Mouse (Mus musculus): ENCODE data around the gene Lgals4. TPM values are rescaled to one million over a fixed set of nuclear protein-coding genes. Genes with fewer than 3 reads are reported as not detected.

Gene Lgals4
- polyA plus RNA-seq (2014; fragmentation: Illumina TruSeq; extraction: RNeasy Lipid Tissue Mini Kit (QIAGEN cat#74804); ENCODE audit: low read depth, low replicate concordance): 2.7 TPM

DNA sequence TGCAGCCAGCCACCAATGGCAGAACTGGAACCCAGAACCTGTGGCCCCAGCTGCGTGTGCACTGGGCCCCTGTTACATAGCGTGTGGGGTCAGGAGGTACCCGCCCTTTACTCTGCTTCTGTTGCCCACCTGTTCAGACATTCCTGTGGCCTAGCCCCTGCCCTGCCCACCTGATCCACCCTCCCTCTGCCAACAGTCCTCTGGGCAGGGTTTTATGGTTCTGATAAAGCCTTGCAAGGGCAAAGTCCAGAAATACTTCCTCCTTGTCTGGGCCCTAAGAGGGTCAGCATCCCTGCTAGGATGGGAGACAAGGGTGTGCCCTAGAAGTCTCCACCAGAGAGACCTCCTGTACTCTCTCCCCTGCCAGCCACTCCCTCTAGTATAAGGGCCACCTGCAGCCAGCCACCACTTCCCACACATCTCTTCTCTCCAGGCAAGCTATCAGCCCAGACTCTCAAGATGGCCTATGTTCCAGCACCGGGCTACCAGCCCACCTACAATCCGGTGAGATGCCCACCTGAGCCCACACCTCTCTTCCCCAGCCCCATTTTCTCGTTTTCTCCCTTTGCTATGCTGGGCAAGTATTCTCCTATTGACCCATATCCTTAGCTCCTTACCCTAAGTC is at the start of gene Lgals4:
Lgals4 (plus strand) TSS at position 132 of the 625 bp plus-strand sequence.

DNA sequence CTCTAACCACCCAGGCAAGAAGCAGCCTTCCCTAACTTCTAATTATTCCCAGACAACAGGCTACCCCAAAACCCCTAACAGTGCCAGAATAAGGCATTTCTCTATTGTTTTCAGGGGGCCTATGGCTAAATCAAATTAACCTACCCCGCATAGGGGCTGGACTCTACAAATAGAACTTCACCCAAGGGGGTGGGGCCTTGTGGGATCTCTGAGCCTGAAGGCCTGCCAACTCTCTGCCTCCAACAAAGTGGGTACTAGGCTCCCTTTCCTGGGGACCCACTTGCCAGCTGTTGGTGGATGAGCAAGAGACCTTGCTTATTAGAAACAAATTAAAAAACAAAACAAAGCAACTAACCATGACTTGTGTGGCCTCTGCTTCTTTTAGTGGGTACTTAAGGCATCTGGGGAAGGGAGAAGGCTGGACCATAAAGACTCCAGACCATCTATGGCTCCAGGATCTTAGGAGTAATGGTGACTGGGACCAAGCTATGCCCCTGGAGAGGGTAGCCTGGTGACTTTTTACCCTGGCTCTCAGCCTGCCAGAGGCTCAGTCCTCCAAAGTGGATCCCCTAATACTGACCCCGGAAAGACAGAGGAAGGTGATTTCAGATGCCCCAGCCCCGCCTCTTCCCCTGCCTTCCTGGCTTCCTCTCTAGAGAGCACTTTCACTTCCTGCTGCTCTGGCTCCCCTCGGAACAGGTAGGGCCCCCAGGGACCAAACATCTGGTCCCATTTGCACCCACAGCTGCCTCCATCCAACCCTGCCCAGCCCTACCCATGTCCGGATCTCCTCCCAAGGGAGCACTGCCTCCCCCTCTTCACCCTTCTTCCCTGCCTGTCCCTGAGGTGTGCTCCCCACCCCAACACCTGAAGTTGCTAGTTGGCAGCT is 45.1 kb upstream of the Lgals4 start, which contains the start of gene Rinl:
Rinl (plus strand) TSS at position 663 of the 889 bp plus-strand sequence.

DNA sequence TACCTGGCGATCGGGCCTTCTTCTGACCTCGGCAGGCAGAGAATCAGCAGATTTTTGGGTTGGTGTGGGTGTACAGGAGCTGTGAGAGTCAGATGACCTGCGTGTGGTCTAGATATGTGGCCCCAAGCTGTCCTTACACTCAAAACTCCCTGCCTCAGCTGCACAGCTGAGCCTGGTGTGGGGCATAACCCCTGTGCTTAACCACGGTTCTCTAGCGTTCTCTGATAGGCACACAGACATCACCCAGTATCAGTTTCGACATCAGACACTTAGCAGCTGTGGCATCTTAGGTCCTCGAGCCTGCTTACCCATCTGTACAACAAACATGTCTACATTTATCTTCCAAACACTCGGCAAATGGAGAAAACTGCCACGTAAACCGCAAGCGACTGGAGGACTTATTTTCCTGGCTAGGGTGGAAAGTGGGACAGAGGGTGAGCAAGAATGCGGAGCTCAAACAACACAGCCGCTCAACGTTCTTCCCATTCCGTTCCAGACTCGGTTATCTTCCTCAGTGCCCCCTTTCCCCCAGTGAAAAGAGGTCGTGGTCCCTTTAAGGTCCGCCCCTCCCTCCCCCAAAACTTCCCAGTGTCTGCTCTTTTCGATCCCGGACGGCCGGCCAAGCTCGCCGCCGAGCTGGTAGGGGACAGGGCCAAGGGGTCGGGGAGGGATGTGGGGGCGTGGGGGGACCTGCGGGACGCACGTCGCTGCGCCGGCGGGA is 25.3 kb upstream of the Lgals4 start, which contains the start of gene Hnrnpl:
Hnrnpl (plus strand) TSS at position 321 of the 721 bp plus-strand sequence.

DNA sequence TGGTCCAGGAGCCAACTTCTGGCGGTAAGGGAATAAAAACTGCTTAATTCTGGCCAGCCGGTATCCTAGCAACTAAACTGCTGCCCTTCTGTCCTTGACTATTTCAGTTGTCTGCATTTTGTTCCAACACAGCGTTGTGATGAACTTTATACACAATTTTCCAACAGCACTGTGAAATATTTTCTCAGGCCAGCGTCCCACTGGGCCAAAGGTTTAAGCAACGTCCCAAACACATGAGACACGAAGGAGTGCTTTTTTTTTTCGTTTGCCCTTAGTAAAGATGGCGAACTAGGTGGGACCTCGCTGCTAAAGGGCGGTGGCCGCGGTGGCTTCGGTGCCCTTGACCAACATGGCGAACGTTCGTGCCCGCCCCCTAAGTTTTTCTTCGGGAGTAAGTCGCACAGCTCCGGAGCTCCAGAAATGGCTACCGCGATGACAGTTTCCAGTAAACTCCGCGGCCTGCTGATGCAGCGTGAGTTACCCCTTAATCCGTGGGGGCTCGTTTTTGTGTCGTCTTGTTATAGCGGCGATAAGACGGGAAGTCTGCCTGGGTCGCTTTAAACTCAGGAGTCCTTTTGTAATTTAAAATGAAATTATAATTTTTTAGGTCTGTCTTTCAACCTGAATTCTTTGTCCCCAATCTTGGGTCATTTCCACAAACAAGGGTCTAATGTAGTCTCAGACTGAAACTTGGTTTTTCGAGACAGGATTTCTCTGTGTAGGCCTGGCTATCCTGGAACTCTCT is 8.5 kb upstream of the Lgals4 start, which contains the start of gene Ech1:
Ech1 (plus strand) TSS at position 277 of the 745 bp plus-strand sequence.

DNA sequence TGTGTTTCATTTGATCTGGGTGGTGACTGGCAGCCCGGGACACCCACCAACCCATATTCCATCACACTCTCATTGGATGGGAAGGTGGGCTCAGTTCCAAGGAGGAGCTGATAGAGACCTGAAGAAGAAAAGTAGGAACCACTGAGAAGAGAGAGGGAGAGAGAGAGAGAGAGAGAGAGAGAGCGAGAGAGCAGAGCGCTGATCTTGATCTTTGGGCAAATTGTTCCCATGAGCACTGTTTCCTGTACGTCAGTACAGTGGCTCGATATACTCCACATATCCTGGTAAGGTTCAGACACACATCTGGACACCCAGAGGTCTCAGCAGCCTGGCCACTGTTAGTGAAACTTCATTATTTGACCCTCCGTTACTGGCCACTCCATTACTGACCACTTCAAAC is 29.9 kb downstream of the Lgals4 start, which contains the start of gene Lgals7:
Lgals7 (plus strand) TSS at position 314 of the 400 bp plus-strand sequence.

DNA sequence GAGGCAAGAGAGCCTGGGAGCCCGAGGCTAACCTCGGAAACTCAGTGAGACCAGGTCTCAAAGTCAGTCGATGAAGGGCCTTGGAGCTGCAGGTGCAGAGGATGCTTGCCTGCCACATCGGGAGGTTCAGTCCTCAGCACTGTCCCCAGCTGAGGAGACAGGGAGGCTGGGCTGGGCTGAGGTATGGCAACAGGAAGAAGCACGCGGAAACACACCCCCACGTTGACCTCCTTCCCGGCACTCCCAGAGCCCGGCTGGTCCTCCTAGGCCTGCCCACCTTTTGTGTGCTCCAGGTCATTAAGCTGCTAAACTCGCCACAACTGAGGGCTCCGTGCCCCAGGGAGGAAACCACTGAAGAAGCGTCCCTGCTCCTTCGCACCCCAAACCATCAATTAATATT is 47.5 kb downstream of the Lgals4 start, which contains the start of gene Capn12:
Capn12 (plus strand) TSS at position 224 of the 400 bp plus-strand sequence.

Other genes with a start within 250 kb of the Lgals4 start
- gene Samd4b, start 235.7 kb upstream of the Lgals4 start, polyA plus RNA-seq (2014; fragmentation: Illumina TruSeq; extraction: RNeasy Lipid Tissue Mini Kit (QIAGEN cat#74804); ENCODE audit: low read depth, low replicate concordance): 17.6 TPM
- gene Pak4, start 235.7 kb upstream of the Lgals4 start, polyA plus RNA-seq (2014; fragmentation: Illumina TruSeq; extraction: RNeasy Lipid Tissue Mini Kit (QIAGEN cat#74804); ENCODE audit: low read depth, low replicate concordance): 2.2 TPM
- gene Acp7, start 202.5 kb upstream of the Lgals4 start, polyA plus RNA-seq (2014; fragmentation: Illumina TruSeq; extraction: RNeasy Lipid Tissue Mini Kit (QIAGEN cat#74804); ENCODE audit: low read depth, low replicate concordance): not detected
- gene Fbxo27, start 141.0 kb upstream of the Lgals4 start, polyA plus RNA-seq (2014; fragmentation: Illumina TruSeq; extraction: RNeasy Lipid Tissue Mini Kit (QIAGEN cat#74804); ENCODE audit: low read depth, low replicate concordance): 0.29 TPM
- gene Fbxo17, start 117.0 kb upstream of the Lgals4 start, polyA plus RNA-seq (2014; fragmentation: Illumina TruSeq; extraction: RNeasy Lipid Tissue Mini Kit (QIAGEN cat#74804); ENCODE audit: low read depth, low replicate concordance): 0.64 TPM
- 35.0 TPM for gene Mrps12, start 92.0 kb upstream of the Lgals4 start, polyA plus RNA-seq (2014; fragmentation: Illumina TruSeq; extraction: RNeasy Lipid Tissue Mini Kit (QIAGEN cat#74804); ENCODE audit: low read depth, low replicate concordance)
- 0.29 TPM for gene Sars2, start 91.9 kb upstream of the Lgals4 start, polyA plus RNA-seq (2014; fragmentation: Illumina TruSeq; extraction: RNeasy Lipid Tissue Mini Kit (QIAGEN cat#74804); ENCODE audit: low read depth, low replicate concordance)
- not detected for gene Ccer2, start 77.7 kb upstream of the Lgals4 start, polyA plus RNA-seq (2014; fragmentation: Illumina TruSeq; extraction: RNeasy Lipid Tissue Mini Kit (QIAGEN cat#74804); ENCODE audit: low read depth, low replicate concordance)
- gene Sirt2, start 67.1 kb upstream of the Lgals4 start, polyA plus RNA-seq (2014; fragmentation: Illumina TruSeq; extraction: RNeasy Lipid Tissue Mini Kit (QIAGEN cat#74804); ENCODE audit: low read depth, low replicate concordance): 19.5 TPM
- 0.47 TPM for gene Nfkbib, start 66.3 kb upstream of the Lgals4 start, polyA plus RNA-seq (2014; fragmentation: Illumina TruSeq; extraction: RNeasy Lipid Tissue Mini Kit (QIAGEN cat#74804); ENCODE audit: low read depth, low replicate concordance)
- 0.87 TPM for gene Rinl, start 44.9 kb upstream of the Lgals4 start, polyA plus RNA-seq (2014; fragmentation: Illumina TruSeq; extraction: RNeasy Lipid Tissue Mini Kit (QIAGEN cat#74804); ENCODE audit: low read depth, low replicate concordance)
- 312 TPM for gene Hnrnpl, start 25.3 kb upstream of the Lgals4 start, polyA plus RNA-seq (2014; fragmentation: Illumina TruSeq; extraction: RNeasy Lipid Tissue Mini Kit (QIAGEN cat#74804); ENCODE audit: low read depth, low replicate concordance)
- 31.1 TPM for gene Ech1, start 8.6 kb upstream of the Lgals4 start, polyA plus RNA-seq (2014; fragmentation: Illumina TruSeq; extraction: RNeasy Lipid Tissue Mini Kit (QIAGEN cat#74804); ENCODE audit: low read depth, low replicate concordance)
- gene Lgals7, start 30.0 kb downstream of the Lgals4 start, polyA plus RNA-seq (2014; fragmentation: Illumina TruSeq; extraction: RNeasy Lipid Tissue Mini Kit (QIAGEN cat#74804); ENCODE audit: low read depth, low replicate concordance): not detected
- gene Capn12, start 47.6 kb downstream of the Lgals4 start, polyA plus RNA-seq (2014; fragmentation: Illumina TruSeq; extraction: RNeasy Lipid Tissue Mini Kit (QIAGEN cat#74804); ENCODE audit: low read depth, low replicate concordance): not detected
- 31.7 TPM for gene Actn4, start 128.5 kb downstream of the Lgals4 start, polyA plus RNA-seq (2014; fragmentation: Illumina TruSeq; extraction: RNeasy Lipid Tissue Mini Kit (QIAGEN cat#74804); ENCODE audit: low read depth, low replicate concordance)
- gene Eif3k, start 148.0 kb downstream of the Lgals4 start, polyA plus RNA-seq (2014; fragmentation: Illumina TruSeq; extraction: RNeasy Lipid Tissue Mini Kit (QIAGEN cat#74804); ENCODE audit: low read depth, low replicate concordance): 8.5 TPM
- not detected for gene Map4k1, start 148.2 kb downstream of the Lgals4 start, polyA plus RNA-seq (2014; fragmentation: Illumina TruSeq; extraction: RNeasy Lipid Tissue Mini Kit (QIAGEN cat#74804); ENCODE audit: low read depth, low replicate concordance)

All from adrenal gland, adult 10 weeks (tissue).